Mouse (Mus musculus): Measurements from ENCODE around the gene Aup1. TPM values are rescaled to one million over a fixed set of nuclear protein-coding genes. Genes with fewer than 3 reads are reported as not detected.

The Aup1 gene
- polyA plus RNA-seq, 1 experiment from 2014 or later, result 181 TPM

GRCm38 (mm10) chr6:83017190-83017589, 37.1 kb upstream of the Aup1 start:
- Histone ChIP-seq H3K4me3 (no peak overlapping the region), H3K27ac (peak overlapping the region; percentile 52; the same call in 1 of the 2 replicates)

DNA sequence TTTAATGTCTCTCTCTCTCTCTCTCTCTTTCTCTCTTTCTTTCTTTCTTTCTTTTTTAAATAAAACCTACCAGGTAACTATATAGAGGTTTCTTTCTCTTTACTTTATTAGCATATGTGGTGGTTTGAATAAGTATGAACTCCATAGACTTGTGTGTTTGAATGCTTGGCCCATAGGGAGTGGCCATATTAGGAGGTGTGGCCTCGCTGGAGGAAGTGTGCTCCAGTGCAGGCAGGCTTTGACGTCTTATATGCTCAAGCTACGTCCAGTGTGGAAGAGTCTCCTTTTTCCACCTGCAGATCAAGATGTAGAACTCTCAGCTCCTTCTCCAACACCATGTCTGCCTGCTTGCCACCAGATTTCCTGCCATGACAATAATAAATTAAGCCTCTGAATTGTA, 35.3 kb upstream of the Aup1 start:
- Histone ChIP-seq H3K27me3 (no peaks in the 10 kb centered on the region), H3K4me1 (no peaks in the 10 kb centered on the region), H3K27ac (no peak overlapping the region), H3K9me3 (no peaks in the 10 kb centered on the region), H3K4me2 (replicated peaks) (no peak overlapping the region), H3K9ac (no peak overlapping the region), H3K4me3 (no peak overlapping the region), H3K36me3 (no peaks in the 10 kb centered on the region)
- ATAC-seq (ENCODE audit: low FRiP score, low read depth), result no peak
- WGBS, result 72% methylated on average over 3 of the region's 3 CpGs

More at GRCm38 (mm10) chr6:83017190-83017589, 37.1 kb upstream of the Aup1 start:
- WGBS, result 55% methylated on average over 3 of the region's 3 CpGs
- no peaks in the 10 kb centered on the region for H3K36me3 ChIP-seq
- no peaks in the 10 kb centered on the region for H3K27me3 ChIP-seq
- no peak overlapping the region for H3K9ac ChIP-seq
- H3K4me1 ChIP-seq, result no peaks in the 10 kb centered on the region
- no peaks in the 10 kb centered on the region for H3K9me3 ChIP-seq
- no peak for ATAC-seq (ENCODE audit: low FRiP score, low read depth)
- H3K4me2 ChIP-seq (replicated peaks), result no peak overlapping the region

GRCm38 (mm10) chr6:83020121-83020520, 34.2 kb upstream of the Aup1 start:
- no peak overlapping the region for H3K27ac ChIP-seq
- 86% methylated on average over 6 of the region's 6 CpGs for WGBS
- no peak overlapping the region for H3K4me2 ChIP-seq (replicated peaks)
- no peaks in the 10 kb centered on the region for H3K9me3 ChIP-seq
- H3K4me1 ChIP-seq, result no peaks in the 10 kb centered on the region
- no peaks in the 10 kb centered on the region for H3K36me3 ChIP-seq
- no peak for ATAC-seq (ENCODE audit: low FRiP score, low read depth)
- H3K9ac ChIP-seq, result no peak overlapping the region
- H3K4me3 ChIP-seq, result no peak overlapping the region
- H3K27me3 ChIP-seq, result no peaks in the 10 kb centered on the region

DNA sequence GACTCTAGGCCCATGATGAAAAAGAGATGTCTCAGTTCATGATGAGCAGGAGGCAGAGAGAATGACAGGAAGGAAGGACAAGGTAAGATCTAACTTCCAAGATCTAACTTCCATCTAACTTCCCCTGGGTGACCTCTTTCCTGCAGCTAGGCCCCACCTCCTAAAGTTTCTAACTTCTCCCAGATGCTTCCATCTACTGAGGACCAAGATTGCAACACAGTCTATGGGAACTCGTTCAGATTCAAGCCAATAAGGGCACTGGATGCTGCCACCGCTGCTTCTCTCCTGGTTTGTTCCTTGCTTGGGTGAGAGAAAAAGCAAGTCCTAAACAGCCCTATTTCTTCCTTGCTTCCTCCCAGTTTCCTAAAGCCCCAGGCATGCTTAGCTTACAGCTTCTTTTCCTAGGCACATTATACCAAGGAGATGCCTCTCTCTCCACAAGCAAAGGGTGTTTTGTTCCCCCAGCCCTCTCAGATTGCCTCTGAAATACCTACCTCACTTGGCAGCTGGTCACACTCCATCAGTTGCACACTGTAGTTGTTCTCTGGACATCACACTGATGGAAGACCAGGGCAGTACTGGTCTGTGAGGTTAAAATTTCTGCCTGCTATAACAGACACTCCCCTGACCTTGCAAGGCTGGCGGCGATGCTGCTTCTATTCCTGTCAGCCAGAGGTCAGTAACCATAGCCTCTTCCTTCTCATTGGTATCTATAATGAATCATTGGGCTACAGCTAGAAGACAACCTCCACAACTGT, 33.3 kb upstream of the Aup1 start:
- no peak overlapping the region for H3K27ac ChIP-seq
- H3K27me3 ChIP-seq, result no peaks in the 10 kb centered on the region
- H3K4me2 ChIP-seq (replicated peaks), result no peak overlapping the region
- H3K9ac ChIP-seq, result no peak overlapping the region
- no peaks in the 10 kb centered on the region for H3K4me1 ChIP-seq
- WGBS, result 81% methylated on average over 4 of the region's 4 CpGs
- no peak overlapping the region for H3K4me3 ChIP-seq
- ATAC-seq (ENCODE audit: low FRiP score, low read depth), result no peak
- H3K36me3 ChIP-seq, result no peaks in the 10 kb centered on the region
- H3K9me3 ChIP-seq, result no peaks in the 10 kb centered on the region

- WGBS, result 85% methylated on average over 9 of the region's 9 CpGs
- H3K4me2 ChIP-seq (replicated peaks), result no peak overlapping the region
- H3K27ac ChIP-seq, result no peak overlapping the region
- H3K4me1 ChIP-seq, result peaks cover 9% of the 10 kb centered on the region
- no peaks in the 10 kb centered on the region for H3K27me3 ChIP-seq
- no peaks in the 10 kb centered on the region for H3K9me3 ChIP-seq
- no peak overlapping the region for H3K9ac ChIP-seq
- no peak overlapping the region for H3K4me3 ChIP-seq
- no peak for ATAC-seq (ENCODE audit: low FRiP score, low read depth)
- H3K36me3 ChIP-seq, result no peaks in the 10 kb centered on the region
These were observed 31.3 kb upstream of the Aup1 start for GRCm38 (mm10) chr6:83023008-83023407.

DNA sequence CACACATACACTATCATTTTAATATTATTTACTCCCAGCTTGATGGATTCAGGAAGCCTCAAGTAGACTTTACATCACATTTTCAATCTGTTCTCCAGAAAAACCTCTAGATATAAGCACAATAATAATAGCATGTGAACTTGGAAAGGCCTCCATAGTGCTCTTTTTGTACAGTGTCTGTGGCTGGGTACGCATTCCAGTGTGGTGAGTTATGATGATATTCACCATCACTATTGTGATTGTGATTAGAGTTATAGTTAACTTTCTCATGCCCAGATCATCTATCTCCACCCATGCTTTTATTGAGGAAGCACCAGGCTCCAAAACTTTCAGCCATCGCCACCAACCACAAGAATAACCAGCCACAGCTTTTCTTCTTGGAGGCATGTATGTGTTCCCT, 30.5 kb upstream of the Aup1 start:
- ATAC-seq (ENCODE audit: low FRiP score, low read depth), result no peak

GRCm38 (mm10) chr6:83024421-83024820, 29.9 kb upstream of the Aup1 start:
- Histone ChIP-seq H3K9me3 (no peaks in the 10 kb centered on the region), H3K4me1 (peaks cover 19% of the 10 kb centered on the region), H3K9ac (no peak overlapping the region), H3K4me3 (no peak overlapping the region), H3K27me3 (peaks cover under 1% of the 10 kb centered on the region; the same call in 1 of the 2 replicates), H3K27ac (no peak overlapping the region), H3K36me3 (no peaks in the 10 kb centered on the region), H3K4me2 (replicated peaks) (no peak overlapping the region)
- WGBS, result 61% methylated on average over 4 of the region's 4 CpGs
- no peak for ATAC-seq (ENCODE audit: low FRiP score, low read depth)

More for the DNA sequence above, 30.5 kb upstream of the Aup1 start:
- Histone ChIP-seq H3K9me3 (no peaks in the 10 kb centered on the region), H3K27me3 (no peaks in the 10 kb centered on the region), H3K27ac (no peak overlapping the region), H3K4me1 (peaks cover 13% of the 10 kb centered on the region), H3K36me3 (no peaks in the 10 kb centered on the region), H3K4me2 (replicated peaks) (no peak overlapping the region), H3K4me3 (no peak overlapping the region), H3K9ac (no peak overlapping the region)
- 89% methylated on average over 2 of the region's 2 CpGs for WGBS

DNA sequence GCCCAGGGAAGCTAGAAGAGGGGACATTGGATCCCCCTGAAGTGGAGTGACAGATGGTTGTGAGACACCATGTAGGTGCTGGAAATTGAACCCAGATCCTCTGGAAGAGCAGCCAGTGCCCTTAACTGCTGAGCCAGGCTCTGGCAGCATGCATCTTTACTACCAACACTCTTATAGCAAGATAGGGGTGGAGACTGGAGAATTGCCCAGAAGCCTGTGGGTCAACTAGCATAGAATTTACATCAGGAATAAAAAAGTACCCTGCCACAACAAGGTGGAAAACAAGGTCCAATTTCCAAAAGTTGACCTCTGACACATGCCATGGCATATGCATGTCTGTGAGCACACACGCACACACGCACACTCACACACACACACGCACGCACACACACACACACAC, 29.1 kb upstream of the Aup1 start:
- H3K27ac ChIP-seq, result no peak overlapping the region
- no peak for ATAC-seq (ENCODE audit: low FRiP score, low read depth)
- H3K4me3 ChIP-seq, result no peak overlapping the region
- WGBS, result 89% methylated on average over 4 of the region's 4 CpGs
- H3K4me1 ChIP-seq, result peaks cover 27% of the 10 kb centered on the region
- H3K4me2 ChIP-seq (replicated peaks), result no peak overlapping the region
- H3K9me3 ChIP-seq, result no peaks in the 10 kb centered on the region
- no peaks in the 10 kb centered on the region for H3K36me3 ChIP-seq
- H3K9ac ChIP-seq, result no peak overlapping the region
- peaks cover 9% of the 10 kb centered on the region for H3K27me3 ChIP-seq

- Histone ChIP-seq H3K4me2 (replicated peaks) (no peak overlapping the region), H3K4me3 (no peak overlapping the region), H3K27me3 (peaks cover 30% of the 10 kb centered on the region), H3K27ac (peak overlapping the region; percentile 52; the same call in 1 of the 2 replicates), H3K9me3 (no peaks in the 10 kb centered on the region), H3K4me1 (peaks cover 40% of the 10 kb centered on the region), H3K9ac (peak overlapping the region; percentile 45; the same call in 1 of the 2 replicates), H3K36me3 (no peaks in the 10 kb centered on the region; the same call in 1 of the 2 replicates)
- 74% methylated on average over 8 of the region's 8 CpGs for WGBS
- no peak for ATAC-seq (ENCODE audit: low FRiP score, low read depth)
These were observed 27.0 kb upstream of the Aup1 start for GRCm38 (mm10) chr6:83027293-83027692.

DNA sequence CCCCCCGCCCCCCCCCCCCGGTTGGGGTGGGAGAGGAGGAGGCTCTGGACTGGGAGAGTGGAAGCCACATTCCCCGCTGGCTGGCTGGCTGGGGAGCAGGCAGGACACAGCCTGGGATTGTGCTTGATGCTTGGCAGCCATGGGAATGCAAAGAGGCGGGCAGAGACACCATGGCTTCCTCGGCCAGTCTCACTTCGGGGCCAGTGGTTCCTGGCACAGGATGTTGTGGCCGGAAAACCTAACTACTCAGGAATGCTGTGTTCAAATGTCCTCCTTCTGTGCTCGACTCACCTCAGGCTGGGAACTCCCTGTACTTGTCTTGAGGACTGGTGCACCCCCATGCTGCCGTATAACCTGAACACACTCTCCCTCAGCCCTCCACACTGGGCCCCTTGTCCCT, 26.6 kb upstream of the Aup1 start:
- Histone ChIP-seq H3K4me1 (peaks cover 44% of the 10 kb centered on the region), H3K27ac (peak overlapping the region; percentile 52; the same call in 1 of the 2 replicates), H3K27me3 (peaks cover 32% of the 10 kb centered on the region), H3K4me3 (no peak overlapping the region), H3K9ac (peak overlapping the region; percentile 45; the same call in 1 of the 2 replicates), H3K9me3 (no peaks in the 10 kb centered on the region), H3K36me3 (no peaks in the 10 kb centered on the region; the same call in 1 of the 2 replicates), H3K4me2 (replicated peaks) (no peak overlapping the region)
- ATAC-seq (ENCODE audit: low FRiP score, low read depth), result 0 out of 2 replicates have a peak, but pooled peaks have one; percentile 42
- WGBS, result 50% methylated on average over 7 of the region's 9 CpGs

- peaks cover 51% of the 10 kb centered on the region for H3K4me1 ChIP-seq
- no peak overlapping the region for H3K9ac ChIP-seq
- H3K4me2 ChIP-seq (replicated peaks), result no peak overlapping the region
- H3K36me3 ChIP-seq, result no peaks in the 10 kb centered on the region; the same call in 1 of the 2 replicates
- 30% methylated on average over 10 of the region's 10 CpGs for WGBS
- no peak overlapping the region for H3K27ac ChIP-seq
- no peak overlapping the region for H3K4me3 ChIP-seq
- ATAC-seq (ENCODE audit: low FRiP score, low read depth), result no peak
- H3K9me3 ChIP-seq, result no peaks in the 10 kb centered on the region
- H3K27me3 ChIP-seq, result peaks cover 32% of the 10 kb centered on the region
These were observed 24.5 kb upstream of the Aup1 start for GRCm38 (mm10) chr6:83029777-83030176.

DNA sequence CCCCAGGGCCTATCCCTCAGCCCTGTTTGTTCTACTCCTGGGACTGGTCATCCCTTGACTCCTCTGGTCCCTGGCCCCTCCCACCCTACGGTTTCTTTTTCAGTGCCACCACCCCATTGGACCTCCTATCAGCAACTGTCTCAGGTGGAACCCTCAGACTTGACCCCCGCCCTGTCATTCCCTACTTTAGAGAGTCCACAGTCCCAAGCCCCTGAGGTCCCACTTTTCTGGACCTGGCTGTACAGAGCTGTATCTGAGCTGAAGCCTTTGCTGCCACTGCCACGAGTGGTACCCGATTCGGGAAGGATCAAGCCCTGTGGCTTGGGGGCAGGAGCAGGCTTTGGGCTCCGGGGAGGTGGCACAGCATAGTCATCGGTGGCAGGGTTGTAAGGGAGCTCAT, 23.2 kb upstream of the Aup1 start:
- Histone ChIP-seq H3K4me3 (no peak overlapping the region), H3K27ac (no peak overlapping the region), H3K36me3 (no peaks in the 10 kb centered on the region; the same call in 1 of the 2 replicates), H3K27me3 (peaks cover 32% of the 10 kb centered on the region), H3K9ac (0 out of 2 replicates have a peak overlapping the region, but pooled peaks have one; percentile 19), H3K4me1 (peaks cover 64% of the 10 kb centered on the region), H3K9me3 (no peaks in the 10 kb centered on the region), H3K4me2 (replicated peaks) (peak overlapping the region; percentile 86)
- 62% methylated on average over 7 of the region's 7 CpGs for WGBS
- no peak for ATAC-seq (ENCODE audit: low FRiP score, low read depth)

All from limb, embryonic 13.5 days (tissue).